Mouse (Mus musculus) cortical plate, adult 2 months (tissue): ENCODE data around the gene Slc27a2.

Experiments
- CTCF ChIP-seq: fragments of 200-500 bp; IDR thresholded peaks from 2 replicates; pipeline ENCODE4 v1.5.1; 2011; ENCODE audit warnings: mild to moderate bottlenecking, control low read depth, low read length; ENCODE audit not compliant: insufficient read depth; ENCODE audit errors: extremely low read depth
- POLR2A ChIP-seq: fragments of 200-500 bp; IDR thresholded peaks from 2 replicates; pipeline ENCODE4 v1.6.1; 2011; ENCODE audit warnings: mild to moderate bottlenecking, low read length, control low read depth; ENCODE audit not compliant: insufficient read depth; ENCODE audit errors: extremely low read depth

DNA sequence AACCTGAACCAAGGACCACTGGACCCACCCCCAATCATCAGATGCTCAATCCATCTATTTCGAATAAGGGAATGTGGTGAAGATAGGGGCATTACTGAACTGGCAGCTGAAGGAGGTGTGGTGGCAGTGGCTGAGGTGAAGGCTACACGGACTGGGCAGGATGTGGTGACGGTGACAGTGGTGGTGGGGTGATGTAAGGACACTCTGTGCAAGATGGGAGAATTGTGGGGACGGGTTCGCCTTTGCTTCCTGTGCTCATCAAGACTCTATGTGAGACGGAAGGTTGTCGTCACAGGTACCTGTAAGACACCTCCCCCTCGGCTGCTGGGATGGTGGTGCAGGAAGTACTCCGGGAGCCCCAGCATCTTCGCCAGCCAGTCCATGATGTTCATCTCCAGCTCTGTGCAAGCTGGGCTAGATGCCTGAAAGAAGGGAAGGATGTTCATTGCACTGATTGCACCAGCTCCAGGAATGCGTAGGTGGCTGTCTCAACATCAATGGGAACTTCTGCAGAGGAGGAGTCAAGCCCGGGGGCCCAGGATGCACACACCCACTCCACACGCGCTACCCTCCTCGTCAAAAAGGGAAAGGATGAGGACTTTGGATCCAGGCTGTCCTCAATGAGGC lies 54.0 kb downstream of the Slc27a2 start:
- TF ChIP-seq CTCF: no peak
- TF ChIP-seq POLR2A: no peak
